Mouse (Mus musculus) cerebellum, adult 9-11 months (tissue): ENCODE results near the gene Tmem245.
"Not testable (repeated sequence)": the region's sequence is repeated elsewhere in the genome, so short reads cannot be mapped to it uniquely, and the experiment has no call there.

ENCODE experiments used
- DNase-seq: peaks from one replicate; pipeline ENCODE4 v3.0.0; 2022

The Tmem245 gene

DNA sequence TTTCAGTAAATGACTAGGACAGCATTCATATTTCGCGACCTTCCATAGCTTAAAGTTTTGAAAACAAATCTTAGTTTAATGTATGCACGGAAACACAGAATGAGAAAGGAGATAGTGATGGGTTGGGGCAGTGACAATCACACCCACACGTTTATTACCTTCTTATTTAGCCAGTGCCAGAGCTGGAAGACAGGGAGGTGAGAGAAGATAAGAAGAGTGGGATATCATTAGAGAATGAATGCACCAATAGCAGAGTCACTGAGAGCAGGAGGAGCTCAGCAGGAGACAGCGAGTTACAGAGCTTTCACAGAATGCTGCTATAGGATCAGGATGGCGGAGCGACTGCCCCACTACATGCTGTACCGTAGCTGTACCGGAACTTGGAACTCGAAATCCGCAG, 25.0 kb downstream of the Tmem245 start:
- no peak for DNase-seq

GRCm38 (mm10) chr4:56915732-56916325, 31.4 kb downstream of the Tmem245 start:
- no peak for DNase-seq

DNA sequence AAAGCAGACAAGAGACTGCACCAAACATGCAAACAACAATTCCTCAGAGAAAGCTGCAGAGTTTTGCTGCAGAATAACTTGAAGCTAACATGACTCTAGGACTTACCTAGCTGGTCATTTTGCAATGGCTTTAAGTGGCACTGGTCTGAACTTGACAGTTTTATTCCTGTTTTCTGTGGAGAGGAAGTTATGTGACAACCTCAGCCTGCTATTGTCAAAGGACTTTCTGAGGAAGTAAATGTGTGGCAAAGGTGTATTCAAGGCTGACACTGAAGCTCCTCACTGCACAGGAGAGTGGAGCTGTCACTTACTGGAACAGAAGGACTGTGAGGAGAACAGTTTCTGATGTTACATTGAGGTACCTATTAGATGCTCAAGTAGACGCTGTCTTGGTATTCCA, 32.5 kb downstream of the Tmem245 start:
- DNase-seq: no peak

GRCm38 (mm10) chr4:56914338-56914737, 32.9 kb downstream of the Tmem245 start:
- no peak for DNase-seq

- DNase-seq: no peak
Observed at GRCm38 (mm10) chr4:56912382-56913001, 34.7 kb downstream of the Tmem245 start.

DNA sequence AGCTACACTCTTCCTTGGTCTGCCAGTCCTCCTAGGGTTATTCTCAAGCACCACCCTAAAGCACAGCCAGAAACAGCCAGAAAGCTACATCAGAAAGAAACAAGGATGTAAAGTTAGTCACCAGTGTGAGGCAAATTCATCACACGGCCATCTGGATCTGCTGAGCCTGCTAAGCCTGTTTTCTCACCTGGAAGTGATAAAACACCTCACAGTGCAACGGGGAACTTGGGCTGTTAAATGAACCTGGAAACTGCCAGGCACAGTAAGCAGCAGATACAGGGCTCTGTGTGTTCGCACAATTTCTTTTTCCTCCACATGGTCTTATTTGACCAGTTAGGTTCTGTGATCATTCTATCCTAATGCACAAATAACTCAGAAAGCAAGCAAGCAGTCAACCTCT, 37.7 kb downstream of the Tmem245 start:
- DNase-seq: no peak

- no peak for DNase-seq
Observed at GRCm38 (mm10) chr4:56907671-56908070, 39.6 kb downstream of the Tmem245 start.

DNA sequence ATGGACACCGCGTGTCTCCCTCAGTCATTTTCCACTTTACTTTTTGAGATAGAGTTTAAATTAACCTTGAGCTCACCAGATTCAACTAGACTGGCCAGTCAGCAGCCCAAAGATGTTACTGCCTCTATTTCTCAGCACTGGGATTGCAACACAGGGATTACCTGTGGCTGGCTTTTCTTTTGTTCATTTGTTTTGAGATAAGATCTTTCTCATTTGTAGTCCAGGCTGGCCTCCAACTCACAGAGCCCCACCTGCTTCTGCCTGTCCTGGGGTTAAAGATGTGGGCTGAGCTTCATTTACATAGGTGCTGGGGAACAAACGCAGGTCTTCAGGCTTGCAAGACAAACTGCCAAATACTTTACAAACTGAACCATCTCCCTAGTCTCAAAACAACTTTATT, 40.3 kb downstream of the Tmem245 start:
- no peak for DNase-seq

DNA sequence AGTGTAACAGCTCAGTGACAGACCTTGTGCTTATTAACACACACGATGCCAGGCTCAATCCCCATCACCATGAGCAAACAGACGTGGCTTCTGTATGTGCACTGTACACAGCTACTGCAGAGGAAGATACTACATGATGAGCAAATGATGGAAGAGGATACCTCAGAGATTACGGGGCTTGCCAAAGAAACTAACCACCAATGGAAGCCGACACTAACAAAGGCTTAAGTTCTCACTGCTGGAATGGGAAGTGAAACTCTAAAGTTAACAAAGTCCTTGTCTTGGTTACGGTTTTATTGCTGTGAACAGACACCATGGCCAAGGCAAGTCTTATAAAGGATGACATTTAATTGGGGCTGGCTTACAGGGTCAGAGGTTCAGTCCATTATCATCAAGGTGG, 41.7 kb downstream of the Tmem245 start:
- no peak for DNase-seq

GRCm38 (mm10) chr4:56901671-56902070, 45.6 kb downstream of the Tmem245 start:
- DNase-seq: no peak

GRCm38 (mm10) chr4:56899216-56899615, 48.0 kb downstream of the Tmem245 start:
- no peak for DNase-seq

DNA sequence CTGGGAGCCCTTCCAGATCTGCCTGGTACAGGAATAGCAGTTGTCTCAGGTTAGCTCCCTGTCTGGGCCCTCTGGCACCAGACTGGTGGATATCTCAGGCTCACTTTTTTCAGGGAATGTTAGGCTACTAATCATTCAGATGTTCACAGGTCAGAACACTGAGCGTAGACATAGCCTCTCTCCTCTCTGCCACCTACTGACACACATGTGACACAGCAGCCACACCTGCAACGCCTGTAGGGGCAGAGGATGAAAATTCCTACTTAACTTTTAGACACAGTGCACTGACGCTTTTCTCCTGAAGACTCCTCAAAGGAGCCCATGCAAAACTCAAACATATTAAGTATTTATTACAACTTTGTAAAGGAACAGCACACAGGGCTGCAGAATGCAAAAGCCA, 49.7 kb downstream of the Tmem245 start:
- no peak for DNase-seq

DNA sequence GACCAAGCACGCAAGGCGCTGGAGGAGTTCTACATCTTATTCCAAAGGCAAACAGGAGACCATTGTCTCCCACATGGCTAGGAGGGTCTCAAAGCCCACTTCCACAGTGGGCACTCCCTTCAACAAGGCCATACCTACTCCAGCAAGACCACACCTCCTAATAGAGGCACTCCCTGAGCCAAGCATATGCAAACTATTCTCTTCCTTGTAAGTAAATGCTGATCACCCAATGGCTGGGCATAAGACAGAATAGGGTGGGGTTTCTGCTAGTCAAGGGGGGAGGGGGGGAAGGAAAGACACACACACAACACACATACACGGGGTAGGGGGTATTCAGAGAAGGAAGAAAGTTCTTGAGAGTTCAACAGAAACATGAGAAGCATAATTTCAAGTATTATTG, 53.0 kb downstream of the Tmem245 start:
- no peak for DNase-seq

DNA sequence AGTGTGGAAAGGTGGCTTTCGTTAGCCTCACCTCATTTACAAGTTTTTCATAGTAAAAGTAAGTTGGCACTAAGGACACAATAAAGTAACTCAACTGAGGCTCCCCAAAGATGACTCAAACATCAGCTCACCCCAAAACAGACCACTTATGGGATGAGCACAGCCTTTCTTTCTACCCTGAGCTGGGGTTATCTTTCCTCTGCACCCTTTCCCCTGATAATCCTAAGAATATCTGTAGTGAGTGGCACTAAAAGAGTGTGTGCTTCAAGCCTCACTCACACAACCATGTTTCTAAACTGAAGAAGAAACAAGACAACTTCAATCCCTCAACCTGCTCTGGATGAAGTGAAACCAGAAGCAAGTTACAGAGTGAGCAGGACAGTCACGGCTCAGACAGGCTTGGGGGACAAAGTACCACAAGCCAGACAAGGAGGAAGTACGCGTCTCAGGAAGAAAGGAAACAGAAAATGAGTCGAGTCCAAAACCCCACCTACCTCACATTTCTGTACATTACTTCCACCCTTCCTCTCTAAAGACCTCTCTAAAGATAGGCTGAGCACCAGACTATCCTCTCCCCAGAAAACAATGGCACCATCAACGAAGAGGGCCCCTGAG, 54.6 kb downstream of the Tmem245 start:
- no peak for DNase-seq

DNA sequence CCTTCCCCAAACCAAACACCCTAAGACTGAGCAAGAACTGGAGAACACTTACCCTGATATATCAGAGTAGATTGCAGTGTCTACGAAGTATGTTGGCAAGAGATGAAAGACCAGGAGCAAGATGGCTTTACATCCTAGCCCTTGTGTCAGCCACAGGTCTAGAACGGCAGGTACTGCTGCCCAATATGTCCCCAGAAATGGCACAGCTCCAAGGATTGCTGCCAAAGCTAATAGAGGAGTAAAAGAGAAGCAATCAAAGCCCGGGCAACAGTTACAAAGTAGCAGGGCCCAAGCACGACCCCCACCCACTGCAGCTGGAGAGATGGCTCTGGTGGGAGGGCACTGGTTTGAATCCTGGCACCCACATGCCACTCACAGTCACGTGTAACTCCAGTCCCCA, 58.8 kb downstream of the Tmem245 start:
- DNase-seq: peak; percentile 25

- DNase-seq: no peak
Observed at GRCm38 (mm10) chr4:56886286-56886979, 60.8 kb downstream of the Tmem245 start.

- DNase-seq: no peak
Observed at GRCm38 (mm10) chr4:56880036-56880703, 67.1 kb downstream of the Tmem245 start.

- no peak for DNase-seq
Observed at GRCm38 (mm10) chr4:56878971-56879370, 68.3 kb downstream of the Tmem245 start.

- not testable (repeated sequence) for DNase-seq
Observed at GRCm38 (mm10) chr4:56870541-56870940, 76.7 kb downstream of the Tmem245 start.

- no peak for DNase-seq
Observed at GRCm38 (mm10) chr4:56867761-56868160, 79.5 kb downstream of the Tmem245 start.

DNA sequence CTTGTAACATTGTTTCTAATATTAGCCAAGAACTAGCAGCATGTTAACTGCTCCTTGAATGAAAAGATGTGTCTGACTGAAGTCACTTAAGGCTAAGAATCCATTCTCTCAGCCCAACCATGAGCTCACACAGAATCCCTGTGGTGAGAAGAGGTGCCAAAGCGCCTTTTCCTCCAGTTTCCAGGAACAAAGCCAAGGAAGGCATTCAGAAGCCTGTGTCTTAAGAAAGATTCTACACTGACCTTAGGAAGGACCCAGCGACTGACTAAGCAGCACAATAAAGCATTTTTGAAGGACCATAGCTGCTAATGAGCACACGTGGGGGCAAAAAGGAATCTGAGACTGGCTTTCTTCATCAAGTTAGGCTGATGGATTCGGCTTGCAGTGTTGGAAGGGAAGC, 81.3 kb downstream of the Tmem245 start:
- peak; percentile 56 for DNase-seq

DNA sequence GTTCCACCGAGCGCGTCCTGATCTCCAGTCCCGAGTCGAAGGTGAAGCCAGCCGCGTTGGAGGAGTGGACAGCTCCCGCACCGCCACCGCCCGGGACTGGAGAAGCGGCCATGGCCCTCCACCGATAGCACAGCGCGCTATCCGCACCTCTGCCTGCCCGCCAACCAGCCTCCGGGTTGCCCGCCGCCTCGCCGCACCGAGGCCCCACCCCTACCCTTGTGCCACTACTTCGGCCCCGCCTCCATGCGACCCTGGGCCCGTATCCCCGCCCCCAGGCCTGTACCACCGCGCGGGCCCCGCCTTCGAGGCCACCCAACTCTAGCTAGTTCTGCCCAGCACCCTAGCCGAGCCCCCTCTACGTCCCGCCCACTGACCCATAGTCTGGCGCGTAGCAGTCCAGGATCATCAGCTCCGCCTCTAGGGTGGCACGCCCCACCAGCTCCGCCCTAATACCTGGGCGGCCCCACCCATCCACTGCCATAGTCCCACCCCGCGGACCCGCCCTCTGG, 82.2 kb downstream of the Tmem245 start, which contains the start of gene Ctnnal1:
Gene Ctnnal1, minus strand, starts transcription at position 186 of the 509 bp plus-strand sequence.
- DNase-seq: peak; percentile 95

DNA sequence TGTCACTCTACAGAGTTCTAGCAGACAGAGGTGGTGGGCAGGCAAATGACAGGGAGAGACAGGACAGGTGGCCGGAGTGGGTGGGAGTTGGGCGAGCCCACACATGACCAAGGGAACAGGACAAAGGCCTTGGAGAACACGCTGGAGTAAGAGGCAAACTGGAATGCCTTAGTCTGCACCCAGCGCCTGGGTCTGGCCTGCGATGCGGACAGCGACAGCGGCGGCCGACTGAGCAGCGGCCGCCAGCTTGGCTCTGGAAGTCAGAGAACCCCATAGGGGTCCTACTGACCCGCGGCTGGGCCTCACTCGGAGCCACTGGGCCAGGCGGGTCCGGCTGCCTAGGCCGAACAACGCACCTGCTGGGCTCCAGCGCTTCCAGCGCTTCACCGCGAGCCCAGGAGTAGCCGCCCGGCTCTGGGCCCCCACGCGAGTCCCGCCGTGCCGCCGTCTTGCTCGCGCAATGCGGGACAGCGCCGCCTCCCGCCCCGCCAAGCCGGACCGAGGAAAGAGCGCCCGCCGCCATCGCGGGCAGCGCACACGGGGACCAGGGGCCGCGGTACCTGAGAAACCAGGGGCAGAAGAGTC, 82.7 kb downstream of the Tmem245 start:
- DNase-seq: no peak
